Mouse (Mus musculus) erythroblast, embryonic 14.5 days (primary cell): ENCODE measurements around the gene Podxl2.

Source experiments
- GATA1 ChIP-seq: IDR thresholded peaks from 2 replicates; pipeline ENCODE4 v1.6.1; 2012; ENCODE audit warnings: low read length, inconsistent platforms, mixed read lengths
- TAL1 ChIP-seq: IDR thresholded peaks from 3 replicates; pipeline ENCODE4 v1.6.1; 2012; ENCODE audit warnings: low read length, inconsistent platforms, mixed read lengths

- TF ChIP-seq GATA1 (no peak), TAL1 (no peak)
Measured at GRCm38 (mm10) chr6:88837999-88838398, 36.8 kb downstream of the Podxl2 start.
